Mouse (Mus musculus) ES-CJ7 (cell line): ENCODE measurements around the gene 4930438A08Rik.
"Not testable (repeated sequence)": the region's sequence is repeated elsewhere in the genome, so short reads cannot be mapped to it uniquely, and the experiment has no call there.

ENCODE experiments used
- DNase-seq: peaks from one replicate; pipeline ENCODE4 v3.0.0; 2011; ENCODE audit warnings: low read depth, low spot score

4930438A08Rik gene

DNA sequence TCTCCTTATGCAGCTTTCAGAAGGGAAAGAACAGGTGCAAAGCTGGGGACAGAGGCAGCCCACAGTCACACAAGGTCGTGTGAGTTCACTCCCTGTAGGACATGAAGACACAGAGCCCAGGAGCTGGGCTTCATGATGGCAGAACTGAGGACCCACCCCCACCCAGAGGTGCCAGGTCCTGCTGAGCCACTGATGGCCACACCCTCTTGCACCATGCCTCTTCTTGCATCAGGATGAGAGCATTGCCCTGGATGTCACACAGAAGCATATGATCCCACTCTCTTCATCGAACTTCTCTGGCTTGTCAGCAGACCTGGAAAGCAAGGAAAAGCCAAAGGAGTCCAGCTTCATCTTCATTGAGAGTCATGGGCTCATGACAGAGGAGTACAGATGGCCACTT, at the start of gene 4930438A08Rik:
Gene 4930438A08Rik, plus strand, starts transcription at position 228 of the 400 bp plus-strand sequence.
- no peak for DNase-seq

GRCm38 (mm10) chr11:58224872-58225271, 49.7 kb upstream of the 4930438A08Rik start:
- not testable (repeated sequence) for DNase-seq

DNA sequence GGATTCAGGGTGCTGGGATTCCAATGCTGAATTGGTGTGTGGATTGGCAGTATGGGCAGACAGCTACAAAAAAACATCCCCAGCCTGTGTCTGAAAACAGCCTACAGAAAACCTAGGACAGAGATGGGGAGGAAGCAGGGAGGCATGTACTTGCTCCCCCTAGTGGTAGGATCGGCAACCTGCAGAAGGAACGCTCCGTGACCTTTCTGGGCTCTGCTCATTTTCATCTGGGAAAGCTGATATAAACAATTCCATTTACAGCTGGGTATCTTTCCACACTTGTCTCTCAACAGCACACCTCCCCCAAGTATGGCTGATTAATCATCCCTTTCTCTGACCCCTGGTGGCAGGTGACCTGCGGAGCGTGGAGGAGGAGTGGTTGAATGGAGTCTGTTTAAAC, 48.9 kb upstream of the 4930438A08Rik start:
- peak; percentile 66 for DNase-seq

DNA sequence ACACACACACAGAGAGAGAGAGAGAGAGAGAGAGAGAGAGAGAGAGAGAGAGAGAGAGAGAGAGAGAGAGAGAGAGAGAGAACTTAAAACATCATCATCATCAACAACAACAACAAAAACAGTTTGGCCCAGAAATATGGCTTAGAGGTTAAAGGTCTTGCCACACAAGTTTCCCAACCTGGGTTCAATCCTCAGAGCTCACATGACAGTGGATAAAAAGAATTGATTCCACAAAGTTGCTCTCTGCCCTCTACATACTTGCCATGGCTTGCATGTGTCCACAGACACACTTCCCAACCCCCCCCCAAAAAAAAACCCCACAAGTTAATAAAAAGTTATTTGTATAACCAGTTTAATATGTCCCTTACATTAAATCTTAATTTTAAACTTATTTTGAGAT, 48.2 kb upstream of the 4930438A08Rik start:
- DNase-seq: no peak

DNA sequence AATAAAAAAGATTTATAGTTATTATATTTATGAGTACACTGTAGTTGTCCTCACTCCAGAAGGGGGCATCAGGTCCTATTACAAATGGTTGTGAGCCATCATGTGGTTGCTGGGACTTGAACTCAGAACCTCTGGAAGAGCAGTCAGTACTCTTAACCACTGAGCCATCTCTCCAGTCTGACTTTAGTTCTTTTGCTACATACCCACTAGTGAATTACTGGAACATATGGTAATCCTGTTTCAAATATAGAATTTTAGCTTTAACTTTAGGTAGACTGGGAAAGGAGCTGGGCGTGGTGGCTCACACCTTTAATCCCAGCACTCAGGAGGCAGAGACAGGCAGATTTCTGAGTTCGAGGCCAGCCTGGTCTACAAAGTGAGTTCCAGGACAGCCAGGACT, 46.6 kb upstream of the 4930438A08Rik start:
- DNase-seq: not testable (repeated sequence)

GRCm38 (mm10) chr11:58230396-58230910, 44.1 kb upstream of the 4930438A08Rik start:
- DNase-seq: no peak

DNA sequence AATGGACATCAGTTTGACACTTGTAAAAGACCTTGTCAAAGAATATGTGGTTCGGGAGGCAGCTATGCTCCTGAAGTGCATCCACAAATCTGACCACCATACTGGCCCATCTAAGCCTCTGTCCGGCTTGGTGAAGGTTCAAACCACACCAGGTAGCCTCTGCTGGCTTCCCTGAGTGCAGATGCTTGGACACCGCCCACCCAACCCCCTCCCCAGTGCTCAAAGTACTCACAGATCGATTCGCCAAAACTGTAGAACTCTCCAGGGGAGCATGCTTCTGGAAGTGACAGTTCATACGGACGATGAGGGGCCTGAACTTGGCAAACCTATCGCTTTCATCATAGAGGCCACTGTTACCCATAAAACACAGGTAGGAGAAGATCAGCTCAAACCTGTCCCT, 43.4 kb upstream of the 4930438A08Rik start:
- no peak for DNase-seq

GRCm38 (mm10) chr11:58234551-58234950, 40.0 kb upstream of the 4930438A08Rik start:
- not testable (repeated sequence) for DNase-seq

GRCm38 (mm10) chr11:58235152-58235551, 39.4 kb upstream of the 4930438A08Rik start:
- DNase-seq: peak; percentile 91

- peak; percentile 94 for DNase-seq
Observed at GRCm38 (mm10) chr11:58238840-58239791, 35.5 kb upstream of the 4930438A08Rik start.

DNA sequence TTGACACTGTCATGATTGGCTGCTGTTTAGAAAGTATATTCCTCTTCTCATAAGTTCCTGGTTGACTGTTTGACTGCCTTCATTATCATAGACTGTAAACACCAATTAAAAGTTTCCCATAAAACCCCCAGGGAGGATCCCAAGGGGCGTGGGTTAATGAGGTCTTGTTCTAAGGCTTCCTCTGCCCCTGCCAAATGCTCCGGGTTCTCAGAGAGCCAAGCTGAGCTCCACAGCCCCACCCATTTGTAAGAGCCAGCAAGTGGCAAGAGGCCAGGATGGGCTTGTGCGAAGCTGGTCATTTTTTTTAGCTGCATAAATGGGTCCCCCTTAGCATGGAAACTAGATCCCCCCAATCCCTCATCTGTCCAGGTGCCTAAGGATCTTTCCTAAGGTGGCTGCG, 27.3 kb upstream of the 4930438A08Rik start:
- DNase-seq: no peak

DNA sequence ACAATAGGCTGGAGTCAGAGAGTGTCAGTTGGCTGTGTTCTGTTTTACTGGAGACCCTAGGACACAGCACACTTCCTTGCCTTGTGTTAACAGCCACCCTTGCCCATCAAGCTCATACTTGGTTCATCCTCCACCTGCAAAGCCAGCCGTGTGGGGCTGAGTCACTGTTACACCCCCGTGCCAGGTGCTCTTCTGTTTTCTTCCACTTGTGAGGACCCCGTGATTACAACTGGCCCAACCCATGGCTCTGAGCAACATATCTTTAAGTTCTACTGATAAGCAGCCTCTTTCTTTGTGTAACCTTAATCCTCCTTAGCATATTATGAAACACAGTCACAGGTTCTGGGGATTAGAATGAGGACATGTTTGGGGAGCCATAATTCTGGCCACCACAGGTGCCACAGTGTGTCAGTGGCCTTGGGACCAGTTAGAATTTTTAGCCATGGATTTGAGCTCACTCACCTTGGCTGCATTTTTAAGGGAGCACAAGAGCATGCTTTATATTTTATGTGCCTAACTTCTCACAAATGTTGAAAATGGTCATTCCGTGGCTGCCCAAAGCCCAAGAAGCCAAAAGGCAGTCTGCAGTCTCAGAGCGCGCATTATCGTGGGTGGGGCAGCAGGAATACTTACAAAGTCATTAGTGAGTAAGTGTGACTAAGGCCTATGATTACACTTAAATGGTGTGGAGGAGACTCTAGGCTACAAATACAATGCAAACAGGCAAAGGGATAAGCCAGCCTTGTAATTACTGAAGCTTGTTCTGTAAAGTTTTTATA, 25.2 kb upstream of the 4930438A08Rik start:
- no peak for DNase-seq

DNA sequence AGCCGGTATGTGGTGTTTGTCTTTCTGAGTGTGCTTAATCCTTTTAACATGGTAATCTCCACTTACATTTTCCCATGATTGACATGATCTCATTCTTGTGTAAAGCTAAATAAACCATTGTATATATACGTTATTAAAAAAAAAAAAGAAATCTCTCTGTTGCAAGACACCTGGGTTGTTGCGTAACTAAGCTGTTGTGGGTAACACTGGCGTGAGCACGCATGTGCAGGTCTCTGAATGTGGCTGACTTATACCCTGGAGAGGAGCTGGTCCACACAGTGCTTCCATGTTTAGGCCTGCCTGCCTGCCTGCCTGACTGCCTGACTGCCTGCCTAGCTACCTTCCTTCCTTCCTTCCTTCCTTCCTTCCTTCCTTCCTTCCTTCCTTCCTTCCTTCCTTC, 24.0 kb upstream of the 4930438A08Rik start:
- DNase-seq: no peak

- DNase-seq: no peak
Observed at GRCm38 (mm10) chr11:58254411-58254810, 20.2 kb upstream of the 4930438A08Rik start.

- no peak for DNase-seq
Observed at GRCm38 (mm10) chr11:58257816-58258215, 16.8 kb upstream of the 4930438A08Rik start.

GRCm38 (mm10) chr11:58260156-58260555, 14.4 kb upstream of the 4930438A08Rik start:
- DNase-seq: no peak

GRCm38 (mm10) chr11:58261826-58262225, 12.8 kb upstream of the 4930438A08Rik start:
- no peak for DNase-seq

DNA sequence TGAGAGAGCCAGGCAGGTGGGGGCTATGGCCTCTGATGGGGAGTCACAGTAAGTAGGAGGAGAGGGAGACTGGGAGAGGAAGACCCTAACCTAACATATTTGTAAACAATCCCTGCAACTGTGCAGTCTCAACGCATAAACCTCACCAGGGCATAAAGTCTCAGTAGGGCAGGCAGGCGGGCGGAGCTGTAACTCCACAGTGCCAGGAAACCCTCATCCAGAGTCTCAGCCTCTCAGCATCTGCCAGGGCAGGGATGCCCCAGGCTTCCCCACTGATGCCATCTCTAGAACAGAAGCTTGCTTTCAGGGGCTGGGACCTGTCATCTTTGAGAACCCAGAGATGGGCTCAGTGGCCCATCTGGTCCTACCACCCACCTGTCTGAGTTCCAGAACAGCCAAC, 12.3 kb upstream of the 4930438A08Rik start:
- no peak for DNase-seq

DNA sequence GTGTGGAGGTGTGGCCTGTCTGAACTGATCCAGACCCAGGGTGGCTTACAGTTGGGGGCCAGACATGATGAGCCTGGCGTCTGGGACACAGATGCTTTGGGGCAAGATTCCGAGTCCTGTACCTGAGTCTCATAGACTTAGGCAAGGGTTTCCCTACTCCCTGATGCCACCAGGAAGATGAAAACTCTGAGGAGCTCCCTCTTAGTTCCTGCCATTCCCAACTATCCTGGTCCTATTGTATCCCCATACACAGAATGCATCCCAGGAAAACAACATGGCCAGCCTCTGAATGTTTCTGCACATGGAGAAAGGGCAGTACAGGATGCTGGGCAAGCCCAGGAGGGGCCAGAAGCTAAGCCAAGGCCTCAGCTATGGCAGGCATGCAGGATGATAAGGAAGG, 11.1 kb upstream of the 4930438A08Rik start:
- no peak for DNase-seq

DNA sequence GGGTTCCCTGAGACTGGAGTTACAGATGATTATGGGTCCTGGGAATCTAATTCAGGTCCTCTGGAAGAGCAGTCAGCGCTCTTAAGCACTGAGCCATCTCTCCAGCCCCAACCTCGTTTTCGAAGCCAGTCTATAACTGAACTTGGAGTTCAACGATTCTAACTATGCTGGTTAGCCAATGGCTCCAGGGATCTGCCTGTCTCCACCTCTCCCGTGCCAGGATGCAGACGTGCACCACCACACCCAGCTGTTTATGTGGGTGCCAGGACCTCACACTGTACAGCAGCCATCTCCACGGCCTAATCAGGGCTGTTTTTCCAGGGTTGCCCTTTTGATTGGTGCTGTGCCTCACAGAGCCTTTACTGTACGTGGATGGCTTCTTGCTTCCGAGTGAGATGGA, 10.1 kb upstream of the 4930438A08Rik start:
- no peak for DNase-seq

- no peak for DNase-seq
Observed at GRCm38 (mm10) chr11:58268285-58268684, 6.3 kb upstream of the 4930438A08Rik start.

- no peak for DNase-seq
Observed at GRCm38 (mm10) chr11:58275756-58276155, 1.2 kb downstream of the 4930438A08Rik start.
